Mouse (Mus musculus) liver, embryonic 14.5 days (tissue): ENCODE measurements at regions not wholly inside any gene's neighbourhood (a gene's known extent, or its start where the extent isn't known, plus 50 kb on each side); places are given as distances from the start of the nearest gene placed in this dataset.

Experiments used
- ATAC-seq: fragments of 200-750 bp; cut with Nextera tagmentation; 2 replicates; pipeline ENCODE4 v1.8.0; 2017; ENCODE audit warnings: moderate number of reproducible peaks, mild to moderate bottlenecking, moderate library complexity; ENCODE audit not compliant: insufficient read depth
- DNase-seq, 3 experiments: peaks; one replicate each; pipeline ENCODE4 v3.0.0-alpha.2; 2012 to 2013; ENCODE audit warnings: low read depth in 3 of 3, low spot score in 3 of 3
- H3K27ac ChIP-seq: fragments of 300-500 bp; sonication (generic); 2 replicates; pipeline ENCODE4 v1.5.1; 2014; ENCODE audit warnings: moderate library complexity, mild to moderate bottlenecking, control low read depth, inconsistent platforms
- H3K27me3 ChIP-seq: fragments of 300-500 bp; sonication (generic); 2 replicates; pipeline ENCODE4 v1.6.1; 2014; ENCODE audit warnings: mild to moderate bottlenecking, low read length, moderate library complexity; ENCODE audit not compliant: control insufficient read depth, insufficient read depth
- H3K36me3 ChIP-seq: fragments of 300-500 bp; sonication (generic); replicated peaks from 2 replicates; pipeline ENCODE4 v1.6.1; 2014; ENCODE audit warnings: low read depth; ENCODE audit not compliant: control insufficient read depth, insufficient read depth
- H3K4me1 ChIP-seq, 2 experiments: fragments of 200-500 bp in 1 of 2; fragments of 300-500 bp in 1 of 2; sonication (generic) in 1 of 2; replicated peaks; 2 replicates each; pipeline ENCODE4 v1.6.1; 2012 to 2014; ENCODE audit warnings: antibody characterized with exemption in 1 of 2, inconsistent platforms in 1 of 2, low read length in 1 of 2; ENCODE audit not compliant: control insufficient read depth in 2 of 2, insufficient read depth in 2 of 2
- H3K4me2 ChIP-seq: fragments of 300-500 bp; sonication (generic); 2 replicates; pipeline ENCODE4 v1.6.1; 2014; ENCODE audit warnings: low read depth, mild to moderate bottlenecking, control low read depth, moderate library complexity
- H3K4me3 ChIP-seq, 2 experiments: fragments of 200-500 bp in 1 of 2; fragments of 300-500 bp in 1 of 2; sonication (generic) in 1 of 2; 2 replicates each; pipeline ENCODE4 v1.5.1; 2012 to 2014; ENCODE audit warnings: low read depth in 2 of 2, low read length in 2 of 2, mild to moderate bottlenecking in 2 of 2, control low read depth in 1 of 2, inconsistent platforms in 1 of 2, moderate library complexity in 1 of 2; ENCODE audit not compliant: insufficient read depth in 1 of 2
- H3K9ac ChIP-seq: fragments of 300-500 bp; sonication (generic); replicated peaks from 2 replicates; pipeline ENCODE4 v1.6.1; 2014; ENCODE audit warnings: mild to moderate bottlenecking, control low read depth, moderate library complexity
- H3K9me3 ChIP-seq: fragments of 300-500 bp; sonication (generic); 2 replicates; pipeline ENCODE4 v1.6.1; 2016; ENCODE audit warnings: low read length, mixed read lengths; ENCODE audit not compliant: control insufficient read depth
- CTCF ChIP-seq: IDR thresholded peaks from 2 replicates; pipeline ENCODE4 v1.5.1; 2016; ENCODE audit warnings: antibody characterized with exemption, low read depth, control low read depth
- EP300 ChIP-seq: IDR thresholded peaks from 2 replicates; pipeline ENCODE4 v1.6.1; 2016; ENCODE audit warnings: antibody characterized with exemption, low read depth
- WGBS: fragments of 180-500 bp; shearing (Covaris S2); extraction: QIAGEN DNeasy Blood & Tissue Kit; methylation state at CpG from one replicate; pipeline ENCODE4 v1.1.7; 2014; ENCODE audit not compliant: insufficient replicate concordance; 5-methylcytosine and 5-hydroxymethylcytosine counted together

- no peak overlapping the region for H3K27ac ChIP-seq
- TF ChIP-seq CTCF (peak; percentile 82), EP300 (no peak)
- H3K36me3 ChIP-seq: no peaks in the 10 kb centered on the region
- no peaks in the 10 kb centered on the region for H3K9me3 ChIP-seq
- no peaks in the 10 kb centered on the region for H3K27me3 ChIP-seq
- ATAC-seq: no peak
- H3K4me2 ChIP-seq: no peak overlapping the region
- no peak overlapping the region for H3K9ac ChIP-seq
- WGBS: 42% methylated on average over 15 of the region's 15 CpGs
- H3K4me1 ChIP-seq: no peaks in the 10 kb centered on the region
- DNase-seq: peak; percentile 7 to 23 (median 9)
- no peak overlapping the region for H3K4me3 ChIP-seq
Observed at GRCm38 (mm10) chr16:50841677-50842580, 251.0 kb upstream of the Ccdc54 start.

DNA sequence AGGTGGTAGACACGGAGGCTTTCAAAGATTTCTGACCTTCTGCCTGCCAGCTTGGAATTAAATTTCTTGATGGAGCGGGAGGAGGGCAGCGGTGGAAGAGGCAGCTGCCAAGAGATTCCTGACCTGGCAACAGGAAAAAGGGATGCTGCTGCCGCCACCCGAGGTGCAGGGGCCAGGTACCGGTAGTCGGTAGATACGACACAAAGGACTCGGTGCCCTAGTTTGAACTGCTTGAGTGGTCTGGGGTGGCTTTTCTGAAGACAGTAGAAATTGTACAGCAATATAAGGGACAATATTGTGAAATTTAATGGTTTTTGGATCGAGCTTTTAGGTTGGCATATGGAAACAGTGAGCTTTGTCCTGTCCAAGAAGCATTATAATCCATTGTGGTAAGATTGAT lies 250.3 kb upstream of the Ccdc54 start:
- whole genome bisulfite sequencing: 60% methylated on average over 10 of the region's 10 CpGs
- no peak for ATAC-seq
- no peak overlapping the region for H3K4me2 ChIP-seq

DNA sequence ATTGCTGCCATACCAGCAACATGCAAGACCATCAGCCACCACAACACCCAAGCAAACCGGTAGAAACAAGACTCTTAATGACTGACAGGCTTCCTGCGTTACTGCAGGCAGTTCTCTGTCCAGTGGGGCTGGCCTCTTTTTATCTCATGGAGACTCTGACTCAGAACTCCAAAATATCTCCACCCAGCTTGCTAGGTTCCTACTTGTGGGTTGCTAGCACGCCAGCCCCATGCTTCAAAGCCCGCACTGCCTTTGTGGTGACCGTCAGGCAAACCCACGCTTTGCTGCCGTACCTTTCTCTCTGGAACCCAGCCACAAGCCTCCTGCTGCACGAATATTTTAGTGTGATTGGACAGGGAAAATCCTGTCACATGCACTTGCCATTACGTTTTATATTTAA lies 248.7 kb upstream of the Ccdc54 start:
- no peak overlapping the region for H3K4me2 ChIP-seq
- H3K4me3 ChIP-seq: no peak overlapping the region
- H3K4me1 ChIP-seq: no peaks in the 10 kb centered on the region
- no peaks in the 10 kb centered on the region for H3K36me3 ChIP-seq
- no peak overlapping the region for H3K9ac ChIP-seq
- ATAC-seq: no peak
- no peaks in the 10 kb centered on the region for H3K9me3 ChIP-seq
- 20% methylated on average over 9 of the region's 9 CpGs for WGBS
- no peak overlapping the region for H3K27ac ChIP-seq
- no peak for DNase-seq
- TF ChIP-seq CTCF (no peak), EP300 (no peak)
- H3K27me3 ChIP-seq: no peaks in the 10 kb centered on the region

More for the DNA sequence above, 250.3 kb upstream of the Ccdc54 start:
- H3K36me3 ChIP-seq: no peaks in the 10 kb centered on the region
- H3K4me1 ChIP-seq: no peaks in the 10 kb centered on the region
- TF ChIP-seq CTCF (no peak), EP300 (no peak)
- no peaks in the 10 kb centered on the region for H3K27me3 ChIP-seq
- no peak overlapping the region for H3K4me3 ChIP-seq
- DNase-seq: no peak
- no peak overlapping the region for H3K27ac ChIP-seq
- no peak overlapping the region for H3K9ac ChIP-seq
- no peaks in the 10 kb centered on the region for H3K9me3 ChIP-seq

DNA sequence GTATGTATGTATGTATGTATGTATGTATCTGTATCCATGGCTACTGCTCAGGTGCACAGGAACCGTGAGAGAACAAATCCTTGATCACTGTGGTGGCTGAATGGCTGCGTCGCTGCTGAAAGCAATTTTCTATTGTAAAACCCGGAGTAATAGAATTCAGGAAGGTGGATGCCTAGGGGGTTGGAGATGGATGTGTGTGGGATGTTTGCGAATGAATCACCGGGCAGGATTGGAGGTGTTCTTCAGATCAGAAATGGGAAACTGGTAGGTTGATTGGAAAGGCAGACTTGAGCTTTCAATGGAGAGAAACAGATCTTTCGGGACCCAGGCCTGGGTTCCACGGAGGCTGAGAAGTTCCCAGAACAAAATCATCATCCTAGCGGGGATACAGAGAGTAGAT lies 246.5 kb upstream of the Ccdc54 start:
- DNase-seq (no peak), ATAC-seq (no peak)
- H3K4me2 ChIP-seq: no peak overlapping the region
- TF ChIP-seq CTCF (no peak), EP300 (no peak)
- H3K9ac ChIP-seq: no peak overlapping the region
- no peak overlapping the region for H3K27ac ChIP-seq
- no peaks in the 10 kb centered on the region for H3K4me1 ChIP-seq
- H3K27me3 ChIP-seq: no peaks in the 10 kb centered on the region
- 69% methylated on average over 9 of the region's 9 CpGs for WGBS
- no peak overlapping the region for H3K4me3 ChIP-seq
- H3K36me3 ChIP-seq: no peaks in the 10 kb centered on the region
- no peaks in the 10 kb centered on the region for H3K9me3 ChIP-seq

DNA sequence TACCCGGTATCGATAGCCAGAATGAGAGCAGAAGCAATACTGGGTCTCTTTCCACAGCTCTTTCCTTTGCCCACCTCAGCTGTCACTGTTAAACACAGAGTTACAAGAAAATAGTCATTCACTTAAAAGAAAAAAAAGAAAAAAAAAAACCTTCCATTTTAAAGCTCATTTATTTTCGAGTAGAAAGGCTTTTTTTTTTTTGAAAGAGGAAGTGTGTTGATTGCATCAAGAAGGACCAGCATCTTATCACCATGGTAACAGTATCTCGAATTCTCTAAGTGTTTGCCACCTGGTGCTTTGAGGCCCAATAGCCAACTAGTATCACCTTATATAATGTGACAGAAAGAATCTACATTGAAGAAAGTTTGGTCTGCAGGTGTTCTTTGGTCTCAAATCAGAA lies 245.5 kb upstream of the Ccdc54 start:
- Histone ChIP-seq H3K4me2 (no peak overlapping the region), H3K36me3 (no peaks in the 10 kb centered on the region), H3K27ac (no peak overlapping the region), H3K27me3 (no peaks in the 10 kb centered on the region), H3K9ac (no peak overlapping the region), H3K4me1 (no peaks in the 10 kb centered on the region), H3K9me3 (no peaks in the 10 kb centered on the region), H3K4me3 (no peak overlapping the region)
- no peak for TF ChIP-seq EP300
- TF ChIP-seq CTCF: no peak
- no peak for ATAC-seq
- WGBS: 48% methylated on average over 4 of the region's 4 CpGs
- DNase-seq: no peak
